In the genomic region with DNA sequence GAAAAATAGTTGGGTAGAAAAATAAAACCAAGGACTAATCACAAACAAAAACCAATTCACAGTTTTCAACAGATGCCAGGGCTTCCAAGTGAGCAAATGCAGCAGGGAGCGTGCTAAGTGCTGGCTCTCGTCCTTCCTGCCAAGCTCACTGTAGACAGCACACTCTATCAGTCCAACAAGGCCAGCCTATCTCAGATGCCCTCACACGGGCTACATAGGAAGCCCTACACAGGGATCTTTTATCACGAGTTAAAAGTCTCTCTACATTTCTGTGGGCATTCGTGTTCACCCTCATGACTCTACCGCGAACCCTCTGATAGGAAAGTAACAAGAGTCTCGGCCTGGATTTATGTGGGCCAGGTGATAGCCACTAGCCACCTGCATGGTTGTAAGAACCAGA, we compare ENCODE assay signal across 13 mouse cellular contexts.
DNase-seq lines count a peak whose midpoint lies in the region; ATAC-seq lines count a peak whose summit lies in the region.
"Had no signal": no experiment of that assay in that cellular context is flagged by ENCODE, and none has a peak within 500 bp of the region (broad histone marks: within the 10 kb centered on the region; RNA-seq: fewer than 3 reads in every experiment).

No protein-coding gene starts in this region.

- H3K27ac ChIP-seq in heart, embryonic 11.5 days (ENCODE audit: low read depth, low read length) = peak overlapping the region; percentile 93
- 0 out of 2 replicates have a peak overlapping the region, but pooled peaks have one; percentile 78 for H3K27ac ChIP-seq in midbrain, embryonic 12.5 days (replicated peaks)
- no peak overlapping the region for H3K27ac ChIP-seq in midbrain, embryonic 16.5 days (ENCODE audit: low read length)
- H3K27ac ChIP-seq in forebrain, embryonic 13.5 days = 0 out of 2 replicates have a peak overlapping the region, but pooled peaks have one; percentile 80
- peak overlapping the region; percentile 45; the same call in 1 of the 2 replicates for H3K27ac ChIP-seq in midbrain, embryonic 15.5 days

- H3K4me3 ChIP-seq in heart, embryonic 11.5 days (ENCODE audit: low read depth, low read length) = no peak overlapping the region
- no peak overlapping the region for H3K4me3 ChIP-seq in midbrain, embryonic 12.5 days
- no peak overlapping the region for H3K4me3 ChIP-seq in midbrain, embryonic 16.5 days (ENCODE audit: low read depth, low read length)
- H3K4me3 ChIP-seq in forebrain, embryonic 13.5 days = no peak overlapping the region
- H3K4me3 ChIP-seq in midbrain, embryonic 15.5 days = no peak overlapping the region
- H3K4me3 ChIP-seq: limb, embryonic 12.5 days had no signal

- no peak for DNase-seq in heart, adult 8-10 months (ENCODE audit: low spot score)
- DNase-seq in adipocyte (ENCODE audit: low spot score) = no peak
- DNase-seq: cerebellum, adult 2 months; gastrocnemius, postnatal 25 days; kidney, postnatal 10 days; thymus, postnatal 25 days had no signal

- H3K4me1 ChIP-seq in heart, embryonic 11.5 days (ENCODE audit: control insufficient read depth, insufficient read depth, low read length) = peaks cover 25% of the 10 kb centered on the region
- H3K4me1 ChIP-seq in midbrain, embryonic 12.5 days = peaks cover 23% of the 10 kb centered on the region
- peaks cover 13% of the 10 kb centered on the region for H3K4me1 ChIP-seq in midbrain, embryonic 16.5 days (ENCODE audit: control insufficient read depth, insufficient read depth, low read length)
- peaks cover 28% of the 10 kb centered on the region for H3K4me1 ChIP-seq in forebrain, embryonic 13.5 days
- peaks cover 26% of the 10 kb centered on the region for H3K4me1 ChIP-seq in midbrain, embryonic 15.5 days

- H3K9me3 ChIP-seq in heart, embryonic 11.5 days (replicated peaks; ENCODE audit: control insufficient read depth, low read length) = no peaks in the 10 kb centered on the region
- no peaks in the 10 kb centered on the region; the same call in 1 of the 2 replicates for H3K9me3 ChIP-seq in midbrain, embryonic 12.5 days
- no peaks in the 10 kb centered on the region for H3K9me3 ChIP-seq in midbrain, embryonic 16.5 days (replicated peaks; ENCODE audit: control insufficient read depth, low read length, poor library complexity, severe bottlenecking)
- H3K9me3 ChIP-seq in forebrain, embryonic 13.5 days (replicated peaks) = peaks cover 7% of the 10 kb centered on the region
- no peaks in the 10 kb centered on the region for H3K9me3 ChIP-seq in midbrain, embryonic 15.5 days
- H3K9me3 ChIP-seq: limb, embryonic 12.5 days had no signal

- ATAC-seq in heart, embryonic 11.5 days (replicated peaks; ENCODE audit: insufficient number of reproducible peaks, low FRiP score, low TSS enrichment) = 0 out of 2 replicates have a peak, but pooled peaks have one; percentile 53
- no peak for ATAC-seq in midbrain, embryonic 12.5 days (ENCODE audit: low FRiP score, low read depth)
- no peak for ATAC-seq in midbrain, embryonic 16.5 days
- ATAC-seq in forebrain, embryonic 13.5 days = no peak
- no peak for ATAC-seq in midbrain, embryonic 15.5 days (replicated peaks)
- ATAC-seq: activated CD4-positive, CD25-positive, alpha-beta regulatory T cell, adult 4 months had no signal

- WGBS in heart, embryonic 11.5 days (ENCODE audit: insufficient replicate concordance) = 20% methylated on average over 8 of the region's 8 CpGs
- 91% methylated on average over 8 of the region's 8 CpGs for WGBS in midbrain, embryonic 12.5 days
- 82% methylated on average over 8 of the region's 8 CpGs for WGBS in midbrain, embryonic 16.5 days
- WGBS in forebrain, embryonic 13.5 days = 77% methylated on average over 8 of the region's 8 CpGs
- WGBS in midbrain, embryonic 15.5 days = 88% methylated on average over 8 of the region's 8 CpGs

- no peaks in the 10 kb centered on the region for H3K27me3 ChIP-seq in heart, embryonic 11.5 days (ENCODE audit: control insufficient read depth, insufficient read depth, low read length)
- H3K27me3 ChIP-seq in midbrain, embryonic 12.5 days = no peaks in the 10 kb centered on the region
- H3K27me3 ChIP-seq in midbrain, embryonic 16.5 days (ENCODE audit: control insufficient read depth, insufficient read depth, low read depth, low read length) = no peaks in the 10 kb centered on the region
- H3K27me3 ChIP-seq in forebrain, embryonic 13.5 days = no peaks in the 10 kb centered on the region
- no peaks in the 10 kb centered on the region for H3K27me3 ChIP-seq in midbrain, embryonic 15.5 days (replicated peaks)
- H3K27me3 ChIP-seq: limb, embryonic 12.5 days had no signal

- H3K36me3 ChIP-seq in heart, embryonic 11.5 days (ENCODE audit: control insufficient read depth, insufficient read depth, low read length) = no peaks in the 10 kb centered on the region
- no peaks in the 10 kb centered on the region for H3K36me3 ChIP-seq in midbrain, embryonic 12.5 days
- no peaks in the 10 kb centered on the region for H3K36me3 ChIP-seq in midbrain, embryonic 16.5 days (ENCODE audit: control insufficient read depth, insufficient read depth, low read length)
- no peaks in the 10 kb centered on the region for H3K36me3 ChIP-seq in forebrain, embryonic 13.5 days (ENCODE audit: poor library complexity, severe bottlenecking)
- H3K36me3 ChIP-seq in midbrain, embryonic 15.5 days (replicated peaks) = no peaks in the 10 kb centered on the region
- H3K36me3 ChIP-seq: limb, embryonic 12.5 days had no signal

- no peak overlapping the region for H3K9ac ChIP-seq in heart, embryonic 11.5 days (ENCODE audit: low read depth, low read length)
- H3K9ac ChIP-seq in midbrain, embryonic 12.5 days (replicated peaks) = no peak overlapping the region
- no peak overlapping the region for H3K9ac ChIP-seq in midbrain, embryonic 16.5 days (ENCODE audit: low read depth, low read length)
- no peak overlapping the region for H3K9ac ChIP-seq in forebrain, embryonic 13.5 days
- no peak overlapping the region for H3K9ac ChIP-seq in midbrain, embryonic 15.5 days
- H3K9ac ChIP-seq: limb, embryonic 12.5 days had no signal

- peak overlapping the region; percentile 51; the same call in 1 of the 2 replicates for H3K4me2 ChIP-seq in heart, embryonic 11.5 days
- no peak overlapping the region for H3K4me2 ChIP-seq in midbrain, embryonic 12.5 days (replicated peaks)
- no peak overlapping the region for H3K4me2 ChIP-seq in midbrain, embryonic 16.5 days (ENCODE audit: low read length)
- H3K4me2 ChIP-seq in forebrain, embryonic 13.5 days = no peak overlapping the region
- no peak overlapping the region for H3K4me2 ChIP-seq in midbrain, embryonic 15.5 days
- H3K4me2 ChIP-seq: limb, embryonic 12.5 days had no signal
